Mouse (Mus musculus) left cerebral cortex, adult 9 months (tissue): ENCODE measurements around the gene Tekt1.

Experiments
- DNase-seq, 2 experiments: peaks; one replicate each; pipeline ENCODE4 v3.0.0; 2022; ENCODE audit warnings: low spot score in 2 of 2

Gene Tekt1

DNA sequence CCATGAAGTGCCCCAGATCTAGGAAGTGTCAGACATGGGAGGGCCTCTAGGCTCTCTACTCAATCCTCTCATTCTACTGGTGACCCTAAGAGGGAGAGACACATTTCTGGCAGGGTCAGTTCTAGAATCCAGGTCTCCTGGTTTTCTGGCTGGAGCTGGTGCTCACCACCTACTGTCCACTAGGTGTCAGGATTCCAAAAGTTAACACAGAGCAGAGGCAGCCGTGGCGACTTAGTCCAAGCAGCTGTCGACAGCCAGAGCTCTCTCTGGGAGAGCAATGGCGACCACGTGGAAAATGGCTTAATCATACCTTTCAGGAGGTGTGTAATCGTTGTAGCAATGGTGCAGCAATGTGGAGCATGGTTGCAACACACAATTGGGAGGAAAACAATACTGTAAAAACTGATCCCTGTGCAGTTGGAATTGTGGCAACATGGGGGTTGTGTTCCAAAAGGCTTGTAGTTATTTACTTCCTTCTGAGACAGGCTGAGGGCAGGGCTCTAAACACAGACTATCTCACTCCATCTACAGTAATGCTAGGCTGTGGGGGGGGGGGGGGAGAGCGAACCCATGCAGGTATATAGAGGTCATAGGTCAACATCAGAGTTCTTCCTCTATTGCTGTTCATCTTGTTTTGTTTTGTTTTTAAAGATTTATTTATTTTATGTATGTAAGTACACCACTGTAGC lies 19.5 kb downstream of the Tekt1 start:
- peak in 1 of 2 experiments; percentile 75 for DNase-seq

GRCm38 (mm10) chr11:72339716-72340115 lies 22.5 kb downstream of the Tekt1 start:
- no peak for DNase-seq

- DNase-seq = no peak
These were observed 23.8 kb downstream of the Tekt1 start for GRCm38 (mm10) chr11:72338437-72338871.

GRCm38 (mm10) chr11:72336726-72337125 lies 25.5 kb downstream of the Tekt1 start:
- DNase-seq = no peak

GRCm38 (mm10) chr11:72334653-72335052 lies 27.6 kb downstream of the Tekt1 start:
- no peak for DNase-seq

GRCm38 (mm10) chr11:72332951-72333667 lies 29.1 kb downstream of the Tekt1 start:
- peak in 1 of 2 experiments; percentile 64 for DNase-seq

DNA sequence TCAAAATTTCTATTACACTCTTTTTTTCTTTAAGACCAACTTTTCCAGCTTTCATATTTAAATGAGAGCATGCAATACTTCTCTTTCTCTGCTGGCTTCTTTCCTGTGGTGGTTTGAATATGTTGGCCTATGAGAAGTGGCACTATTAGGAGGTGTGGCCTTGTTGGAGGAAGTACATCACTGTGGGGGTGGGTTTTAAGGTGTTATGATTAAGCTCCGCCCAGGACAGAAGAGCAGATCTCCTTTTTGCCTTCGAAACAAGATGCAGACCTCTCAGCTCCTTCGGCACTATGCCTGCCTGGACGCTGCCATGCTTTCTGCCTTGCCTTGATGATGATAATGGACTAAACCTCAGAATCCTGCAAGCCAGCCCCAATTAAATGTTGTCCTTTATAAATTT lies 36.5 kb downstream of the Tekt1 start:
- DNase-seq = no peak

- no peak for DNase-seq
These were observed 37.8 kb downstream of the Tekt1 start for GRCm38 (mm10) chr11:72324431-72324830.

DNA sequence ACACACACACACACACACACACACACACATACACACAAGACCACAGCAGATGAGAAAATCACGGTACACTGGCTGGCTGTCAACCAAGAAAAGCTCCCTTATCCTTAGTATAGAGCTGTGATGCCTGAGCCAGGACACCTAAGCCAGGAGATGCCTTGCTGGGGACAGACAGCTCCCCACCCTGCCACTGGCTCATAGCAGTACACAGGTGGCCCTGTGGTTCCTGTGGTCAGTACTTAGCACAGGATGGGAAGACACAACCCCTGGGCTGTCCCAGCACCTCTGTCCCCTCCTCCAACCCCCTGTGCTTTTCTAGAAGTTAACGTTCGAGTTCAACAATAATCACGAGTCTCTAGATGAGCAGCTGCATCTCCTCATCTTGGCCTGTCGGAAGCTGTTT lies 44.2 kb downstream of the Tekt1 start:
- no peak for DNase-seq

DNA sequence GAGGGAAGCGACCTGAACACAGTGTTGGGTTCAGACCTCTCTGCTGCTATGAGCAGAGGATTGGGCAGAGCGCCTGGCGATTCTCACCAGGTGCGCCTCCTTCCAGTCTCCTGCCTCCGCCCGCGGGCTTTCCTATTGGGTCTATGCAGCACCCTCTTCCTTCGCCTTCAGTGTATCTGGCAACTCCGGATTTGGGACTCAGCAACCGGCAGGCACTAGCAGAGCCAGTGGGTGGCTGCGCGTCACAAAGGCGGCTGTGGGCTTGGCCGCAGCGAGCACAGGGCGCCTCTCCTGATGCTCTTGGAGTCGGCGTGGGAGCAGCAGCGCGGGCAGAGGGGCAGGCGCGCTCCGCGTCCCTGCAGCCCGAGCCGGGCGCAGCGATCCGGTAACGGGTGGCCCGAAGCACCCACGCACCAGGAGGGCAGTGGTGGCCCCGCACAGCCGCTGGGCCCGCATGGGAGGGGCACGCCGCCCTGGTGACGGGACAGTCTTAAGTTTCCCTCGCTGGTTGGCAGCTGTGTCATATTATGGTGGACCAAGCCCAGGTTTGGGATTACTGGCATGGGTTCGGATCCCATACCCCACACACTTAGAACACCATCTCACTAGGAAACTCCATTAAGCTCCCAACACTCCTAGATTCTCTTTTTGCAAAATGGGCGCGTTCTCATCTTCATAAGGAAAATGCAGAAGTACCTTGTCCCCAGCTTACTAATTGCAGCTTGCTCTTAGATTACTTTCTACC lies 47.9 kb downstream of the Tekt1 start, which contains the start of gene Fbxo39:
Gene Fbxo39, plus strand, starts transcription at position 294 of the 745 bp plus-strand sequence.
- DNase-seq = peak in 1 of 2 experiments; percentile 64

- DNase-seq = no peak
These were observed 50.8 kb downstream of the Tekt1 start for GRCm38 (mm10) chr11:72311355-72312001.

DNA sequence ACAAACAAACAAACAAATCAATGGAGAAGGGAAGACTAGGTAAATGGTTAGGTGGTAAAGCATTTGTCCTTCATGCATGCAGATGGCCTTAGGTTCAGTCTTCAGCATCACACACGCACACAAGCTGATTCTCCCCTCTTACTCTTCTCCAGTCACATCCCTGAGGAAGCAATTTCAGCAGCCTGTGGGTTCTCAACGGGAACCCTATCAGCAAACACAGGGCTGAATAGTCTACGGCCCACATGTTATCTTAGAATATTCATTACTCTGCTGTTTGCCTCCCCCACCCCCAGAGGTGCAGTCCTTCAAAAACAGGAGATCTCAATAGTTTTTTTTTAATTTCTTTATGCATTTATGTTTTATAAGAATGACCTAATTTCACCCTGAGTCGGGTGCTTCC lies 51.8 kb downstream of the Tekt1 start:
- no peak for DNase-seq

GRCm38 (mm10) chr11:72308982-72309381 lies 53.3 kb downstream of the Tekt1 start:
- DNase-seq = no peak

GRCm38 (mm10) chr11:72307461-72307860 lies 54.8 kb downstream of the Tekt1 start:
- DNase-seq = peak in 1 of 2 experiments; percentile 37

DNA sequence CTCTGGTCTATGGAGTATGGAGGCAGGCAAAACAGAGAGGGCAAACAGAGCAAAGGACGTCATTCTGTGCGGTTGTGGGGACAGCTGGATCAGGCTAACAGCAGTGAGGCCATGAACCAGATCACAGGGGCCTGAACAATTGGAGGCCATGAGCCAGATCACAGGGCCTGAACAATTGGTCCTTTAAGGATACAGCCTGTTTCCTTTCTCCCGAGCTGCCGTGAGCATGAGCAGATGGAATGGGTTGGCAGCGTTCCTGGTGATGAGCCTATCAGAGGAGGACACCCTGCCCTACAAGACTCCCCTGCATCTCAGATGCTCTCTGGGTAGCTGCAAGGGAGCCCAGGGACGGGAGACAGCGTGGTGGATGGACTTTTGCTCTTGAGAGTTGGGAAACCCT lies 60.0 kb downstream of the Tekt1 start:
- peak; percentile 43 to 78 for DNase-seq

GRCm38 (mm10) chr11:72301334-72301733 lies 60.9 kb downstream of the Tekt1 start, which contains the start of gene Xaf1:
Xaf1 (plus strand) TSS chr11:72301629.
- DNase-seq = peak in 1 of 2 experiments; percentile 50
